Mouse (Mus musculus) cerebellum, postnatal 10 days (tissue): ENCODE data around the gene Dram1.

Source experiments
- DNase-seq, 2 experiments: peaks; one replicate each; pipeline ENCODE4 v3.0.0; 2021; ENCODE audit warnings: mixed read lengths in 2 of 2

Dram1 gene

DNA sequence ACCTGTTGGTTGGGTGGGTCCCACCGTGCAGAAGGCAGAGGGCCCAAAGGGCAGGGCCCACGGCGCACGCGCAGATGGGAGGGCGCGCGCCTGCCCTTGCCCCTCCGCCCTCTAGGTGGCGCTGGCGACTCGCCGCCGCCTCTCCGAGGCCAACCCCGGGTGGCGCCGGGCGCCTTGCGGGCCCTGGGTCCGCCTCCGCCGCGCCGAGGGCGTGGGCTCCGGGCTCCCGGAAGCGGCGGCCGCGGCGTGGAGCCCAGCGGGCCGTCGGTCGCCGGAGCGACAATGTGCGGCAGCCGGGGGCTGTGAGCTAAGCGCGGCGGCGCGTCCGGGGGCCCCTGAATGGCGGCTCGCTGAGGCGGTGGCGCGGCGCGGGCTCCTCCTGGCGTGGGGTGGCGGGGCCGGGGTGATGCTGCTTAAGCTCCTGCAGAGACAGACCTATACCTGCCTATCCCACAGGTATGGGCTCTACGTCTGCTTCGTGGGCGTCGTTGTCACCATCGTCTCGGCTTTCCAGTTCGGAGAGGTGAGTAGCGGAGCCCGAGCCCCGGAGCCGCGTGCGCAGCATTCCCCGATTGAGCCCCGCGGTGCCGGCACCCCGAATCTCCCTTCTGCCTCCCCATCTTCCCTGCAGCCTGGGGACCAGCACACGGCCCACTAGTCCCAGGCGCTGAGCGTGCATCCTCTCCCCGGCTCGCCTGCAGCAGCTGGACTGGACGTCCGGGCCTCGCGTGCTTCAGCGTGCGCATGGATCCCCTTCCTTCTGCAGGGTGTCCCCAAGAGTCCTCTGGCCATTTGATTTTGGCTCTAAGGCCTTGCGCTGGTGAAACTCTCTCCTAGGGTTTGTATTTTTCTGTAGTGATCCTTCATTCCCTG lies at the start of gene Dram1, which contains the start of gene Gnptab:
Dram1 (minus strand) TSS at position 68 of the 873 bp plus-strand sequence.
Gnptab (plus strand) TSS at position 120 of the 873 bp plus-strand sequence.
- DNase-seq, result peak; percentile 94

- DNase-seq, result no peak
Observed at GRCm38 (mm10) chr10:88427998-88428397, 49.1 kb upstream of the Dram1 start.

DNA sequence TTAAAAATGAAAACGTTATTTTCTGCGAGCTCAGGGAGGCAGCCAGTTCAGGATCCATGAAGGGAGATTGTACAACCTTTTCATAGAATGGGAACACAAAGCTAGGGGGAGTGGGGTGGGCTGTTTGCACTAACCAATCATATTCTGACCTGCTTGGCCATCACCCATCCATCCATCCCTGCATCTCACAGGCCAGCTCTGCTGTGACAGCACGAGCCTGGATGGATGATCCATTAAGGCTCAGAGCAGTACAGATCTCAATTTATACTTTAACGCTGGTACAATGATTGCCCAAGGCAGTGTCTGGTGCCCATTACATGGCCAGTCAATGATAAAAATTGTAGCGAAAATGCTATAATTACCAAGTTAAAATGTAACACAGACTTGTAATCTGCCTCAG lies 48.0 kb upstream of the Dram1 start:
- no peak for DNase-seq

DNA sequence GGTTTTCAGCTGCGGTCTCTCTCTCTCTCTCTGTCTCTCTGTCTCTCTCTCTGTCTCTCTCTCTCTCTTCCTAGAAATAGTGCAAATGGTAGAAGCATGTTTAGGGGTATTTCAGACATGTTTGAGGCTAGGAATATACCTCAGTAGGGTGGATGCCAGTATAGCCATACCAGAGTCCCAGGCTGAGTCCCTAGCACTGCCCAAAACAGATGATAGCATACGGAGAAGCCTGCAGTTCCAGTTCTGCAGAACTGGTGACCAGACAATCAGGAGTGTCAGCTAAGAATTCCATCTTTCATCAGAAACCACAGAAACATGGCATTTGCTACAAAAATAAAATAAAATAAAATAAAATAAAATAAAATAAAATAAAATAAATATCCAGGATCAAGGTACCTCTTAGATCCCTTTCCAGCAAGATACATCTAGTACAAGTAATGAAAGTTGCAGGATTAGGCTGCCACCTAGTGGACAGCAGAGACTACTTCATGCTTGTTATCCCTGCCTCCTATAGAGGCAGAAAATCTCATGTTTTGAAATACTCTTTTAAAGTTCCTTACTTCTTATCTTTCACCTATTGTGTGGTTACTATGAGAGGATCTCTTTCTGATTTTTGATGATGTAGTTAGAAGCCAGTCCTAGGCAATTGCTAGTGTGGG lies 47.4 kb upstream of the Dram1 start:
- peak; percentile 79 to 83 for DNase-seq

DNA sequence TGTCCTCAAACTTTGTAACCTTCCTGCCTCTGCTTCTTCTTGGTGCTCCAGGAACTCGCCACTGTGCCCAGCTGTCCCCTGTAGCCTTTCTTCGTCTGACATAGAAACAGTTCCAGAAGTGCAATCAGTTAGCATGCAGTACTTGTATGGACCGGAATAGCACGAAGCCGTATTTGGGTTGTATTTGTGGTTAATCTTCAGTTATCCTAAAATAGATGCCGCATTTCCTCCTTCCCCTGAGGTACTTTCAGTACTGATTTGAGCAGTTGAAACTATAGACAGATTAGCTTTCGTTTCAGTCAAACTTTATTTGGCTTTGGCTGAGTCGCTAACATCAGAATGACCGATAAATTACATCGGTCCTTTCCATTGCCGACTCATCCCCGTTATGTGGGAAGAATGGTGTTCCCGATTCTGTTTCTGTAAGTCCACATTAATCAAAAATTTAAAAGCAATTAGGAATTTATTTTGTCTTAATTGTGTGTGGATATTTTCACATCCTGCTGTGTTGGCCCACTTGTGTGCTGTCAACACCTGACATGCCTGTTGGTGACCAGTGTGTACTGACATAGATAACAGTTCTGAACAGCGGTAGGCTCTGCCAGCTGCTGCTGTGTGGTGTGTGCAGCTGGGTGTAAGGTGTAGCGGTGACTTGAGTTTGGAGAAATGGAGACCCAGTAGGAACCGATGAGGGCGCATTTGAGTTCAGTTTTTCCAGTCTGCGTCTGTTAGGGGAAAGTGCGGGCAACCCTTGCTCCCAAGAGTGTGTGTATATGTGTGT lies 42.0 kb upstream of the Dram1 start:
- no peak for DNase-seq

DNA sequence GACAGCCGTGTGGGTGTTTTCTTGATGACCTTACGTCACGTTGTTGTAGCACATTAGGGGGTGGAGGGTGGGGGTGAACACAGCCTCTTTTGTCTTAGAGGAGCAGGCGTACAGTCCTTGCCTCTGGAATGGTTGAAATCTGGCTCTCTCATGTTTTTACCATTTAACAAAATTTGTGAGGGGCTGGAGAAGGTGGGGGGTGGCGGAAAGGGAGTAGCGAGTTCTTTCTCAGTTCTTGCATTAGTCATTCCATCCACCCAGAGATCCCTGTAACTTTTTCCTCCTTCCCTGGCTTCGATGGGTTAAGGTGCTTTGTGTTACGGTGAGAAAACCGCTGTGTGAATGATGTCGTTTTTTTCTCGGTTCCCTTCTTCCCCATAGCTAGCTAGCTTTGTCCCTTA lies 41.3 kb upstream of the Dram1 start:
- DNase-seq, result no peak

DNA sequence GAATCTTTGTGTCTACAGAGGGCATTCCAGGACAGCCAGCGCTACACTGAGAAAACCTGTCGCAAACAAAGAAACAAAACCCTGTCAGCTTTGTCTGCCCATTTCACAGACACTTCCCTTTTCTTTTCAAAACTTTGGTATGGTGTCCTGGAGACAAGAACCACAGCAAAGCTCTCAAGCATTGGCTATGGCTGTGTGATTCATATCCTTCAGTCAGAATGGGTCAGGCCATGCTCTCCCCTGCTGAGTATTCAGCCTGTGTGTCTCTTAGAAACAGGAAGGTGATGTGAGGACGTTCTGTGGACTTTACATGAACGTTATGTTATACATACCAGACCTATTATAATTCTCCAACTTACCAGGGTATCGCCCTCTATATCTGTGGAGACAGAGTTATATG lies 38.8 kb upstream of the Dram1 start:
- no peak for DNase-seq

- peak; percentile 12 to 24 for DNase-seq
Observed at GRCm38 (mm10) chr10:88412290-88412995, 33.6 kb upstream of the Dram1 start.

DNA sequence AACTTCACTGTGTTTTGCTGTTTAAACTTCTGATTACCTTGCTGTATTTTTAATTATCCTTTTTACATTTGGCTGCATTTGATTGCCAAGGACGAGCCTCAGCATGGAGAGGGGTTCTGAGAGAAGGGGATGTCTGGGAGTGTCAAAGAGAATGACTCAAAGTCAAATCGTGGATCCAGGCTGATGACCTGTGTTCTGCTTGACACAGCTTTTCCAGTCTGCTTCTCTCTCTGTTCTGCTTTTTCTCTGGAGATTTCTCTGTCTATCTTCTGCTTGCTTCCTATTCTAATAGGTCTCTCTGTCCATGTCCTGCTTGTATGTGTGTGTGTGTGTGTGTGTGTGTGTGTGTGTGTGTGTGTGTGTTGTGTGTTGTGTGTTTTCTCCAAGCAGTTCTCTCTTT lies 30.9 kb upstream of the Dram1 start:
- DNase-seq, result no peak

GRCm38 (mm10) chr10:88407875-88408631 lies 29.2 kb upstream of the Dram1 start:
- DNase-seq, result no peak

DNA sequence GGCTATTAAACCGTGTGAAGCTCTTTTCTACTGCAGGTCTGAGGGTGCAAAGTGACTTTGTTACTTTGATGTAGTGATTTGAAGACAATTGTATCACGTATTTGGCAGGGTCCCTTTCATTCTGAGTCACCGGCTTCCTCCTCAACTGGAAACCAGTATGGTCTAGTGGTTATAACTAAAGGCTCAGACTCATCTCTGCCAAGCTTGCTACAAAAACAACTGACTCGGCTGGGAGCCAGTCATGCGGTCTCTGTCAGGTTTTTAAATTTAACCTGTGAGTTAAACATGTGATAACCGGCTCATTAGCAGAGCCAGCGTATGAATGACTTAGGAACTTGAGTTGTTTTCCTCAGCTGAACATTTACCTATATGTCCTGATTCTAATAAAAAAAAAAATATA lies 26.9 kb upstream of the Dram1 start:
- no peak for DNase-seq

- DNase-seq, result no peak
Observed at GRCm38 (mm10) chr10:88404220-88404619, 25.3 kb upstream of the Dram1 start.

GRCm38 (mm10) chr10:88403021-88403420 lies 24.1 kb upstream of the Dram1 start:
- DNase-seq, result no peak

- DNase-seq, result no peak
Observed at GRCm38 (mm10) chr10:88399271-88399670, 20.4 kb upstream of the Dram1 start.

- DNase-seq, result no peak
Observed at GRCm38 (mm10) chr10:88398668-88399243, 19.9 kb upstream of the Dram1 start.

DNA sequence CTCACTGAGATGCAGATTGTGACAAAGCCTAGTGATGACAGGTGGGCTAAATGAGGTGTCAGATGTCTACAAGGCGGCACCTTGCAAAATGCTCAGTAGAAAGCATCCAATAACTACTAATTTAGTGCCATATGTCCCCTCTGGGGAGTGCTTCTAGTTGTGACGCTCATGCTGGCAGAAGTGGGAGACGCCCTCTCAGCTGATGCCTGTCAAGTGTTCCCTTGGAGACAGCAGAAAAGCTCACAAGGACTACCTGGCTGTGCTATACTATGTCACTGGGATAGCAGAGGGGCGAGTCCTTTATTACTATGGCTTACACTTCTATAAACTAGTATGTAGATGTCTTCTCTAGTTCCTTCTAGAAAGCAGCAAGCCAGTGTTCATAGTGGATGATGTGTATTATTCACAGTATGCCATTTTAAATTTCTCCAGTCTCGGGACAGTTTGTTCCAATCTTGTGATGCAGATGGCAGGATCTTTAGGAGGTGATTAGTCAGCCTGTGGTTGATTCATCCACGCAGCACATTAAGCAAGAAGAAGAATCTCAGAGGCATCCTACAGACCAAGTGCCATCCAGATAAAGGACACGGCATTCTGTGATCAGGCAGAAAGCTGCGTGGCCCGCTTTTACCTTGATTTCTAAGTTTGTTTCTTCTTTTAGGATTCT lies 13.4 kb upstream of the Dram1 start:
- no peak for DNase-seq

- DNase-seq, result no peak
Observed at GRCm38 (mm10) chr10:88391495-88391894, 12.6 kb upstream of the Dram1 start.

GRCm38 (mm10) chr10:88390096-88390790 lies 11.4 kb upstream of the Dram1 start:
- no peak for DNase-seq

DNA sequence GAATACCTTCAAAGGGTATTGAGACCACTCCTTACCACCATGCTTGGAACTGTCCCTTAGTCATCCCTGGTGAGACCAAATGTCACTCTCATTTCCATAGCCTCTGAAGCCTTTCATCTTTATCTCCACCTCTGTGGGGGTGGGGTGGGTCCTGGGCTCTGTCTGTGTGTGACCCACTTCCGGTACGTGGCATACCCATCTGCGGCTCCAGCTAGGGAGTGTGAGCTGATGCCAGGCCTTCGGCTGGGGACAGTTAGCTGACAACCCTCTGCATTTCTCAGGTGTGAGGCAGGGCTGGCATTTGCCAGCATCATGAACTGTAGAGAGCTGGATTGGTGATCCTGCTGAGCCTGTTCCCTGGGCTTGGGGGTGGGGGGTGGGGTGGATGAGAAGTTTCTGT lies 10.7 kb upstream of the Dram1 start:
- peak; percentile 15 to 30 for DNase-seq

DNA sequence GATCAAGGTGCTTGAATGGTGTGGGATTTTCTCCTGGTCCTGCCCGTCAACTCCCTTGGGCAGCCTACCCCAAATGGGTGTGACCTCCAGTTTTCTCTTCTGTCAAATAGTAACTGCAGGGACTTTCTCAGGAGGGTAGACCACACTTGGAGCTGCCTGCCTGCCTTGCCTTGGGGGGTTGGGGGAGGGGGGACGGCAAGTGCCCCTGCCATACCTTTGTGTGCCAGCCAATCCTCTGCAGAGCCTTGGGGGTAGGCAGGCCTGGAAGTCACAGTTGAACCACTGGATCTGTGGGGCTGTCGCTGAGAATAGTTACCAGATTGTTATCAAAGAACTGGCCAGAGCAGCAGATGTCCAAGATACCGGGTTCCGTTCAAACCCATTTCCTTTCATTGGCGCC lies 7.4 kb upstream of the Dram1 start:
- DNase-seq, result no peak
